Mouse (Mus musculus): Measurements from ENCODE around the gene Lbx1. TPM values are rescaled to one million over a fixed set of nuclear protein-coding genes. Genes with fewer than 3 reads are reported as not detected.
A peak's percentile ranks its signal among the peaks of the same experiment; 100 is the strongest.

Lbx1 gene
- total RNA-seq, 2 experiments from 2014 or later: 0.18 TPM; not detected in 1

GRCm38 (mm10) chr19:45216240-45216639 is 19.4 kb downstream of the Lbx1 start:
- peak; percentile 34 to 67 for DNase-seq

GRCm38 (mm10) chr19:45215431-45215830 is 20.2 kb downstream of the Lbx1 start:
- no peak for DNase-seq

GRCm38 (mm10) chr19:45209776-45210422 is 25.7 kb downstream of the Lbx1 start:
- no peak for DNase-seq

- no peak for DNase-seq
These were observed 26.4 kb downstream of the Lbx1 start for GRCm38 (mm10) chr19:45209191-45209590.

GRCm38 (mm10) chr19:45208438-45209060 is 27.1 kb downstream of the Lbx1 start:
- DNase-seq: no peak

GRCm38 (mm10) chr19:45207662-45208437 is 27.8 kb downstream of the Lbx1 start:
- DNase-seq: peak; percentile 47 to 49

GRCm38 (mm10) chr19:45207153-45207552 is 28.5 kb downstream of the Lbx1 start:
- no peak for DNase-seq

GRCm38 (mm10) chr19:45205311-45206105 is 30.1 kb downstream of the Lbx1 start:
- DNase-seq: no peak

- DNase-seq: no peak
These were observed 38.6 kb downstream of the Lbx1 start for GRCm38 (mm10) chr19:45196967-45197366.

GRCm38 (mm10) chr19:45194651-45195050 is 41.0 kb downstream of the Lbx1 start:
- DNase-seq: no peak

Other genes starting within 250 kb of the Lbx1 start
- gene Sema4g, start 246.7 kb downstream of the Lbx1 start, total RNA-seq (2021): under 1 TPM; 0.28 to 0.50 TPM
- 10 to 100 TPM; 32.5 to 32.8 TPM for gene Twnk, start 230.1 kb downstream of the Lbx1 start, total RNA-seq (2021)
- gene Mrpl43, start 229.4 kb downstream of the Lbx1 start, total RNA-seq (2021): 10 to 100 TPM; 54.3 to 58.2 TPM
- 10 to 100 TPM; 55.3 to 58.9 TPM for gene Lzts2, start 221.4 kb downstream of the Lbx1 start, total RNA-seq (2021)
- gene Pdzd7, start 190.1 kb downstream of the Lbx1 start, total RNA-seq (2021): not detected
- 1 to 10 TPM; 7.8 to 8.9 TPM for gene Sfxn3, start 188.3 kb downstream of the Lbx1 start, total RNA-seq (2021)
- 1 to 10 TPM; 3.3 to 4.1 TPM for gene Kazald1, start 160.6 kb downstream of the Lbx1 start, total RNA-seq (2021)
- gene Tlx1, start 85.1 kb downstream of the Lbx1 start, total RNA-seq (2021): not detected
- 10 to 100 TPM; 22.2 to 25.7 TPM for gene Btrc, start 127.9 kb upstream of the Lbx1 start, total RNA-seq (2021)

Data from heart, adult 18-20 months (tissue).